Mouse (Mus musculus) embryonic facial prominence, embryonic 15.5 days (tissue): ENCODE measurements around the gene Luc7l2. TPM values are rescaled to one million over a fixed set of nuclear protein-coding genes. Genes with fewer than 3 reads are reported as not detected.

Experiments
- microRNA-seq: library from miRNA; unstranded; fragments of <30 nt; microRNA quantifications from one replicate; pipeline ENCODE4, GENCODE M21; 2016; ENCODE audit warnings: borderline number of aligned reads
- polyA plus RNA-seq: library from polyadenylated mRNA; unstranded; fragments of >200 nt; fragmentation: Nextera tagmentation; extraction: Ambion mirVana; gene quantifications from 2 replicates; pipeline ENCODE4 v1.2.1, GENCODE M21; 2015

Luc7l2 gene
- polyA plus RNA-seq, 1 experiment from 2014 or later = 48.0 TPM

Small RNAs within 50 kb of the gene (microRNA-seq; reads per million reads assigned to microRNA genes)
- gene Mir7670 = not detected

Other genes with a start within 250 kb of the Luc7l2 start
- 6.6 and 8.4 TPM in 2 replicates for gene Zc3hav1, start 196.7 kb upstream of the Luc7l2 start, polyA plus RNA-seq
- 7.0 and 10.1 TPM in 2 replicates for gene Ttc26, start 169.9 kb upstream of the Luc7l2 start, polyA plus RNA-seq
- gene Ubn2, start 117.4 kb upstream of the Luc7l2 start, polyA plus RNA-seq = 14.9 and 17.0 TPM in 2 replicates
- 80.9 and 93.2 TPM in 2 replicates for gene Fmc1, start 17.8 kb upstream of the Luc7l2 start, polyA plus RNA-seq
- 3.0 and 4.0 TPM in 2 replicates for gene Klrg2, start 85.9 kb downstream of the Luc7l2 start, polyA plus RNA-seq
- gene Clec2l, start 111.7 kb downstream of the Luc7l2 start, polyA plus RNA-seq = 2.9 and 3.5 TPM in 2 replicates